Mouse (Mus musculus): Measurements from ENCODE around the gene Hes1. TPM values are rescaled to one million over a fixed set of nuclear protein-coding genes. Genes with fewer than 3 reads are reported as not detected.

Hes1 gene
- polyA plus RNA-seq, 1 experiment = 295 TPM

DNA sequence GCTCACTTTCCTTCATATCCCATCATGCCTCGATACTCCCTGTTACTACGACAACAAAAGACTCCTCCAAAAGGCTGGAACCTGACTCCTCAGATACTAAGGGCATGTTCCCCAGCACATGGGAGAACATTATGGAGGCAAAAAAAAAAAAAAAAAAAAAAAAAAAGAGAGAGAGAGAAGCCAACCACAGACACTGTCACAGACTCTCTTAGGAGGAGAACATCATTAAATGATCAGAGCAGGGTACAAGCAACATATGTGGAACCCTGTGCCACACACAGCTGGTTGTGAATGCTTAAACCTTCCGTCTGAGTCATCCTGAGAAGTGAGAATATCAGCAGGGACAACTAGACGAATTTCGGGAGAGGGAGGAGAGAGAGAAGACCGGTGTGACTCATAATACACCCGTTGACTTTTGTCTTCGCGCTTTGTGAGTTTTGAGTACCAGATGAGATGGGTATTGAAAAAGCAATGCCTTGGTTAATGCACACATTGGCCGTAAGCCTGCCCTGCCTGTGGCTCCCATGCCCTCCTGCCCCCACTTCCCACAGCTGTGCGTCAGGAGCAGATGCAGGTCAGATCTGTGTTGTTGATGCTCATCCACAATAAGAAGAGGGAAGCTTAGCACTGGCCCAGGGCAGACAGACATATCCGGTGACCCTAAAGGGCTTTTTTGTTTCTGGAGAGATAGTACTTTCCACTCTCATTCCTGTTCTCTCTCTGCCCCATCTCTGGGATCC lies 34.8 kb upstream of the Hes1 start:
- Histone ChIP-seq H3K27me3 (ENCODE audit: control insufficient read depth, insufficient read depth, low read length) (no peaks in the 10 kb centered on the region), H3K4me1 (ENCODE audit: control insufficient read depth, insufficient read depth, insufficient read length, low read length) (peaks cover 9% of the 10 kb centered on the region), H3K27ac (ENCODE audit: insufficient read depth, low read depth, low read length) (no peak overlapping the region), H3K36me3 (ENCODE audit: control insufficient read depth, insufficient read depth, low read length) (no peaks in the 10 kb centered on the region), H3K4me3 (ENCODE audit: low read depth, low read length) (no peak overlapping the region)
- WGBS = 90% methylated on average over 12 of the region's 12 CpGs
- TF ChIP-seq CTCF (IDR thresholded peaks at IDR 0.05; ENCODE audit: extremely low read depth, insufficient read length, insufficient replicate concordance, low read depth, low read length) (no peak), POLR2A (IDR thresholded peaks at IDR 0.05; ENCODE audit: low read depth, low read length) (no peak)

DNA sequence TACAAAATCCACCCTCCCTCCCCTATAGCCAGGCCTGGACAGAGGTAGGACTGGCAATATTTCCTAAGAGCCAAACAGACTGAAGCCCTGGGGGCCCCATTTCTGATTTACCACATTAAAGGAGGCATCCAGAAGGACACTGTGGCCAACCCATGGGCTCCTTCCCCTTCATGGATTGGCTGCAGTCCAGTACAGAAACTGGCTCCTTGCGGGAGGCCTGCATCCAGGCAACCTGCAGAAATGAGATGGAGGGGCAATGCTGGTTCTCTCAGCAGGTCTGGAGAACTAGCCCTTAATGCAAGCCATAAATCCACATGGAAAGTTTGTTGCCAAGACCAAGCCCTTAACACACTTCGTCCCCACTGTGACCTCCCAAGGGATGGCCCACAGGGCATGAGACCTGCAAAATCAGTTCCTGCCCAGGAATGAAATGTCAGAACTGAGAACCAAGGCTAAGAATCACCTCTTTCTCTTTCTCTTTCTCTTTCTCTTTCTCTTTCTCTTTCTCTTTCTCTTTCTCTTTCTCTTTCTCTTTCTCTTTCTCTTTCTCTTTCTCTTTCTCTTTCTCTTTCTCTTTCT lies 31.8 kb upstream of the Hes1 start:
- no peak overlapping the region for H3K4me3 ChIP-seq (ENCODE audit: low read depth, low read length)
- 89% methylated on average over 2 of the region's 2 CpGs for WGBS

DNA sequence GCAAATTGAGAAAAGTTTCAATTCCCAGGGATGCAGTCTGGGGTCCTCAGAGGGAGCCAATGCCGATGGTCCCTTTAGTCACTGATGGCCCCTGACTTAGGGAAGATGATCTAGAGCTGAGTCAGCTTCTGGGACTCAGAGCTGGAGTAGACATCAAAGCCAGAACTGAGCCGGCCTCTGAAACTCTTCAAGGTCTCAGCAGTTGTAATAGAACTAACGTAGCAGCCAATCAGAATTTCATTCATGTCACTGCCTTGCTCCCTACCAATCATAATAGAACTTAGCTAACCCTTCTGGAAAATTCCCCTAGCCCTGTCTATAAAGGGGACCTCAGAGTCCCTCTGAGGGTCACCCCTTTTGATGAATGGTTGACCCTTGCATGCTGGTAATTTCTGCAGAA lies 30.8 kb upstream of the Hes1 start:
- 89% methylated on average over 3 of the region's 3 CpGs for WGBS
- TF ChIP-seq POLR2A (IDR thresholded peaks at IDR 0.05; ENCODE audit: low read depth, low read length) = no peak
- TF ChIP-seq CTCF (IDR thresholded peaks at IDR 0.05; ENCODE audit: extremely low read depth, insufficient read length, insufficient replicate concordance, low read depth, low read length) = no peak

More for the DNA sequence above, 31.8 kb upstream of the Hes1 start:
- Histone ChIP-seq H3K36me3 (ENCODE audit: control insufficient read depth, insufficient read depth, low read length) (no peaks in the 10 kb centered on the region), H3K4me1 (ENCODE audit: control insufficient read depth, insufficient read depth, insufficient read length, low read length) (peaks cover 29% of the 10 kb centered on the region), H3K27ac (ENCODE audit: insufficient read depth, low read depth, low read length) (no peak overlapping the region), H3K27me3 (ENCODE audit: control insufficient read depth, insufficient read depth, low read length) (no peaks in the 10 kb centered on the region)
- no peak for TF ChIP-seq POLR2A (IDR thresholded peaks at IDR 0.05; ENCODE audit: low read depth, low read length)

DNA sequence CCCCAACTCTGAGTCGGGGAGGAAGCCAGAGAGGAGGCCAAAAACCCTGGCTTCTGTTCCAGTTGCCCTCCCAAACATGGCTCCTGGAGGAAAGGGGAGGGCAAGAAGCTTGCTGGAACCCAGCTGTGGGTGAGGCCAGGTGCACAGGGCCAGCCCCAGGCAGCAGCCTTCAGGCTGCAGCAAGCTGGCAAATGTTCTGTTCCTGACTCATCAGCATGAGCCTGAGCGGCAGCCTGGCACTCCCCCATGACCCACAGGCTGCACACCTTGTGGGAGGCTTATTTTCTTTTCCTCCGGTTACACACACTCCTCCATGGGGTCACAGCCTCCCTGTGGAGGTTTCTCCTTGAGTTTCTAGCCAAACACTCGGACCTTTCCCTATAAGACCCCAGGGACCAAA lies 30.2 kb upstream of the Hes1 start:
- Histone ChIP-seq H3K36me3 (ENCODE audit: control insufficient read depth, insufficient read depth, low read length) (no peaks in the 10 kb centered on the region), H3K27ac (ENCODE audit: insufficient read depth, low read depth, low read length) (peak overlapping the region; percentile 33; the same call in 1 of the 2 replicates), H3K4me3 (ENCODE audit: low read depth, low read length) (no peak overlapping the region), H3K4me1 (ENCODE audit: control insufficient read depth, insufficient read depth, insufficient read length, low read length) (peaks cover 29% of the 10 kb centered on the region), H3K27me3 (ENCODE audit: control insufficient read depth, insufficient read depth, low read length) (no peaks in the 10 kb centered on the region)
- TF ChIP-seq POLR2A (IDR thresholded peaks at IDR 0.05; ENCODE audit: low read depth, low read length) (no peak), CTCF (IDR thresholded peaks at IDR 0.05; ENCODE audit: extremely low read depth, insufficient read length, insufficient replicate concordance, low read depth, low read length) (no peak)
- 43% methylated on average over 4 of the region's 4 CpGs for WGBS

More for the DNA sequence above, 30.8 kb upstream of the Hes1 start:
- Histone ChIP-seq H3K4me3 (ENCODE audit: low read depth, low read length) (no peak overlapping the region), H3K36me3 (ENCODE audit: control insufficient read depth, insufficient read depth, low read length) (no peaks in the 10 kb centered on the region), H3K27me3 (ENCODE audit: control insufficient read depth, insufficient read depth, low read length) (no peaks in the 10 kb centered on the region), H3K27ac (ENCODE audit: insufficient read depth, low read depth, low read length) (no peak overlapping the region), H3K4me1 (ENCODE audit: control insufficient read depth, insufficient read depth, insufficient read length, low read length) (peaks cover 29% of the 10 kb centered on the region)

DNA sequence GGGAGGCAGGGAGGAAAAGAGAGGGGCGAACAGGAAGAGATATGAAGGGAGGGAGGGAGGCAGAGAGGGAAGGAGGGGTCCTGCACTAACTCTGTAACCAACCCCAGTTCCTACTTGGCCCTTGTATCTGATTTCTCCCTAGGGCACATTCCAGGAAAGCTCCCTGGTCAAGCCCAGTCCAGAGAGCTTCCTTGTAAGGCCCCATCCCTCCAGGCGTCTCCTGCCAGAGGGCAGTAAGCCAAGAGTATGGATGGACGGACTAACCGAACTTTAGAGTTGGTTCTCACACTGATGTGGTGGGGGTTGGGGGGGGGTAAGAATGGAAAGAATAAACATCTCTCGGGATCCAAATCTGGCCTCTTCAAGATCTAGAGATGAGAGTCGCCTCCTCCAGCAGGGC lies 29.7 kb upstream of the Hes1 start:
- Histone ChIP-seq H3K4me1 (ENCODE audit: control insufficient read depth, insufficient read depth, insufficient read length, low read length) (peaks cover 34% of the 10 kb centered on the region), H3K4me3 (ENCODE audit: low read depth, low read length) (no peak overlapping the region), H3K27ac (ENCODE audit: insufficient read depth, low read depth, low read length) (peak overlapping the region; percentile 33; the same call in 1 of the 2 replicates), H3K27me3 (ENCODE audit: control insufficient read depth, insufficient read depth, low read length) (no peaks in the 10 kb centered on the region), H3K36me3 (ENCODE audit: control insufficient read depth, insufficient read depth, low read length) (no peaks in the 10 kb centered on the region)
- 19% methylated on average over 6 of the region's 6 CpGs for WGBS
- TF ChIP-seq POLR2A (IDR thresholded peaks at IDR 0.05; ENCODE audit: low read depth, low read length) (no peak), CTCF (IDR thresholded peaks at IDR 0.05; ENCODE audit: extremely low read depth, insufficient read length, insufficient replicate concordance, low read depth, low read length) (no peak)

DNA sequence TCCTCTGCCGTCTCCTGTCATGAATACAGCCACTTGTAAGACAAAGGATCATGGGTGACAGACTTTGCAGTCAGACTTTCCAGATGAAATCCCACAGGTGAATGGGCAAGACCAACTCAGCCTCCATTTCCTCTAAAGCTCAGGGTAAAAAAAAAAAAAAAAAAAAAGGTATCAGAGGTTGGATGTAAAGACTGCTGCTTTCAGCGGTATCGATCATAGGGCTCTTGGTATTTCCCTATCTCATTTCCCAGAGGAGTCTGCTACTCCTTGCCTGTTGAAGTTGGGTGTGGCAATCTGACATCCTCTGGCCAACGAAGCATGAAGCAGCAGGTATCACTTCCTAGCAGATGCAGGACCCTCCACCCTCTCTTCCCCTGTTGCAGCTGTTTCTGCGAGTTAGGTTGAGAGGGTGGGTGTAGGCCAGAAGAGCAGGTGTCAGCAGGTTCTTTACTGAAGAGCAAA lies 29.2 kb upstream of the Hes1 start:
- no peaks in the 10 kb centered on the region for H3K36me3 ChIP-seq (ENCODE audit: control insufficient read depth, insufficient read depth, low read length)
- H3K27me3 ChIP-seq (ENCODE audit: control insufficient read depth, insufficient read depth, low read length) = no peaks in the 10 kb centered on the region
- WGBS = 24% methylated on average over 5 of the region's 5 CpGs
- H3K27ac ChIP-seq (ENCODE audit: insufficient read depth, low read depth, low read length) = peak overlapping the region; percentile 18; the same call in 1 of the 2 replicates
- TF ChIP-seq CTCF (IDR thresholded peaks at IDR 0.05; ENCODE audit: extremely low read depth, insufficient read length, insufficient replicate concordance, low read depth, low read length) = no peak
- TF ChIP-seq POLR2A (IDR thresholded peaks at IDR 0.05; ENCODE audit: low read depth, low read length) = no peak
- no peak overlapping the region for H3K4me3 ChIP-seq (ENCODE audit: low read depth, low read length)
- peaks cover 34% of the 10 kb centered on the region for H3K4me1 ChIP-seq (ENCODE audit: control insufficient read depth, insufficient read depth, insufficient read length, low read length)

DNA sequence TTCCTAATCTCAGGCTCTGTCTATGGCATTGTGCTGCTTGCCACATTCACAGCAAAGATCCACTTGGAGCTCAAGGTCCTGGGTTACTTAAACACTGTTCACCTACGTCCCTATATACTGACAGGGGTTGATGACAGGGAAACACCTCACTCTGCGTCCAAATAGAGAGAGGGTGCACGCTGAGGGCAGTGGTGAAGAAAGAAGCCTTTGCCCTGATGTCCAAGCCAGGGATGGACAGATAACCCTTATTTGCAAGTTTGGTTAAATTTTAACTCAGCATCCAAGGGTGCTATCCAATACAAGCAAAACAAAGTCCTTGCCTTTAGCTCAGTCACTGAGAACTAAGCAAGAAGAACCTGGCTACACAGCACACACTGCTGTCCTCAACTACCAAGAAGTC lies 28.1 kb upstream of the Hes1 start:
- WGBS = 38% methylated on average over 3 of the region's 3 CpGs
- Histone ChIP-seq H3K36me3 (ENCODE audit: control insufficient read depth, insufficient read depth, low read length) (no peaks in the 10 kb centered on the region), H3K27ac (ENCODE audit: insufficient read depth, low read depth, low read length) (peak overlapping the region; percentile 15; the same call in 1 of the 2 replicates), H3K4me3 (ENCODE audit: low read depth, low read length) (no peak overlapping the region), H3K4me1 (ENCODE audit: control insufficient read depth, insufficient read depth, insufficient read length, low read length) (peaks cover 34% of the 10 kb centered on the region), H3K27me3 (ENCODE audit: control insufficient read depth, insufficient read depth, low read length) (no peaks in the 10 kb centered on the region)
- TF ChIP-seq POLR2A (IDR thresholded peaks at IDR 0.05; ENCODE audit: low read depth, low read length) = no peak
- no peak for TF ChIP-seq CTCF (IDR thresholded peaks at IDR 0.05; ENCODE audit: extremely low read depth, insufficient read length, insufficient replicate concordance, low read depth, low read length)

All from small intestine, adult 2 months (tissue).